Mouse (Mus musculus): ENCODE data around the gene Prmt3. TPM values are rescaled to one million over a fixed set of nuclear protein-coding genes. Genes with fewer than 3 reads are reported as not detected.

Prmt3 gene
- polyA plus RNA-seq, 2 experiments, result 35.6 to 50.4 TPM

DNA sequence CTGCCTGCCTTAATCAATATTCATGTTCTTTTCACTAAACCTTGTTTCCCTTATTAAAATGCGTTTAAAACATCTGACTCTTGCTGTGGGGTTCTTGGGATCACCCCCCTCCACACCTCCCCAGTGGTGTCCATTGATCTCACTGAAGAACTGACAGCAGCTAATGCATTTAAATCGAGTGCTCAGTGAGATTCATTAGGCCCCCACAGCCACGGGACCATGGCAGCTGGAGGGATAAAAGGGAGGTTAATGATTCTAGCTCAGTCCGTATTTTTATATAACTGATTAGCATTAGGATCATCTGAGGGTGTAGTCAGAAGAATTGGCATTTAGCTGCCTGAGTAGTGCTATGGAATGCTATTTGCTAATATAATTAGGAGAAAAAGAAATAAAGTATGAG is 41.2 kb downstream of the Prmt3 start:
- no peaks in the 10 kb centered on the region for H3K4me1 ChIP-seq (ENCODE audit: control insufficient read depth, insufficient read depth, low read length)
- no peaks in the 10 kb centered on the region for H3K27me3 ChIP-seq (ENCODE audit: control insufficient read depth, insufficient read depth, low read length)
- no peak for DNase-seq (ENCODE audit: low spot score)
- H3K36me3 ChIP-seq (ENCODE audit: control insufficient read depth, insufficient read depth, low read length), result peaks cover 8% of the 10 kb centered on the region
- no peak overlapping the region for H3K4me2 ChIP-seq (replicated peaks; ENCODE audit: low read depth, low read length, severe bottlenecking)
- WGBS, result 39% methylated on average over 4 of the region's 4 CpGs
- no peak overlapping the region for H3K9ac ChIP-seq (ENCODE audit: low read depth, low read length, severe bottlenecking)
- TF ChIP-seq POLR2A (IDR thresholded peaks at IDR 0.05; ENCODE audit: borderline replicate concordance, extremely low read depth, insufficient read depth, insufficient read length), result no peak
- H3K9me3 ChIP-seq (ENCODE audit: control insufficient read depth, low read length), result no peaks in the 10 kb centered on the region
- no peak overlapping the region for H3K4me3 ChIP-seq (replicated peaks; ENCODE audit: low read length)
- no peak overlapping the region for H3K27ac ChIP-seq (replicated peaks; ENCODE audit: low read depth, low read length)
- no peak for ATAC-seq (ENCODE audit: low FRiP score, low read depth)

DNA sequence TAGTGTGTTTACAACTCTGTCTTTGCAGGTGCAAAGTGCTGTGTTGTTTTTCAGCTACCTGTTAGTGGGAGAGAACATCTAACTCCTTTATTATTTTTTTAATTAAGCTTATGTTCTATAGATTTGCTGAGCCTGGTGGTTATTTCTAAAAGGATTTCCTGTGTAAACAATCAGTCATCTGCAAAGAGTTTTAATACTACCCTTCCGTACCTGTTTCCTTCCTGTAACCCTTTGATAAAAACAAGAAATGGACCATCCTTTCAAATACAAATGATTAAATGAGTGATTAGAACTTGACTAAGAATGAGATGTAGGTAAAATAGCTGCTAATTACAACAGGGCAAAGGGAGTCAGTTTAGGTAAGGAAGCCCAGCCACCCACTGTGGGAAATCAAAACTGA is 43.2 kb downstream of the Prmt3 start:
- no peaks in the 10 kb centered on the region for H3K4me1 ChIP-seq (ENCODE audit: control insufficient read depth, insufficient read depth, low read length)
- H3K4me2 ChIP-seq (replicated peaks; ENCODE audit: low read depth, low read length, severe bottlenecking), result no peak overlapping the region
- H3K36me3 ChIP-seq (ENCODE audit: control insufficient read depth, insufficient read depth, low read length), result peaks cover 8% of the 10 kb centered on the region
- DNase-seq (ENCODE audit: low spot score), result no peak
- no peak for ATAC-seq (ENCODE audit: low FRiP score, low read depth)
- WGBS, result 87% methylated on average over 1 of the region's 1 CpGs
- no peak for TF ChIP-seq POLR2A (IDR thresholded peaks at IDR 0.05; ENCODE audit: borderline replicate concordance, extremely low read depth, insufficient read depth, insufficient read length)
- H3K9ac ChIP-seq (ENCODE audit: low read depth, low read length, severe bottlenecking), result no peak overlapping the region
- H3K27ac ChIP-seq (replicated peaks; ENCODE audit: low read depth, low read length), result no peak overlapping the region
- no peaks in the 10 kb centered on the region for H3K27me3 ChIP-seq (ENCODE audit: control insufficient read depth, insufficient read depth, low read length)
- no peaks in the 10 kb centered on the region for H3K9me3 ChIP-seq (ENCODE audit: control insufficient read depth, low read length)
- H3K4me3 ChIP-seq (replicated peaks; ENCODE audit: low read length), result no peak overlapping the region

DNA sequence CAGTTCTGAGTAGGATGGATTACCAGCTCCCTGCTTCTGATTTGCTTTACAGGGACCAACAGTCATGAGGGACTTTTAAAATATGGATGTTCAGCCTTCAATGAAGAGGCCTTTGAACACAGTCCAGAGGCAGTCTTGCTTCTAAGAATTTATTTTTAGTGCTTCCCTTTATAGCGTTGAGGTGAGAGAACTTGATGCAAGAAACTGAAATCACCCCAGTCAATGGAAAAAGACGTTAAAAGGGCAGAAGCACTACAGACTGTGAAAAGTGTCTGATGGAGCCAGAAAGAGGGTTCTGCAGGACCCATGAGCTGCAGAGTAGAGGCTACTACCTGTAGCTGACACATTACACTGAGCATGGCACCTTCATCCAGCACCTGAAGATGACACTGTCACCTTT is 43.9 kb downstream of the Prmt3 start:
- Histone ChIP-seq H3K9me3 (ENCODE audit: control insufficient read depth, low read length) (no peaks in the 10 kb centered on the region), H3K4me1 (ENCODE audit: control insufficient read depth, insufficient read depth, low read length) (no peaks in the 10 kb centered on the region), H3K4me2 (replicated peaks; ENCODE audit: low read depth, low read length, severe bottlenecking) (no peak overlapping the region), H3K36me3 (ENCODE audit: control insufficient read depth, insufficient read depth, low read length) (peaks cover 13% of the 10 kb centered on the region), H3K4me3 (replicated peaks; ENCODE audit: low read length) (no peak overlapping the region), H3K9ac (ENCODE audit: low read depth, low read length, severe bottlenecking) (no peak overlapping the region), H3K27ac (replicated peaks; ENCODE audit: low read depth, low read length) (no peak overlapping the region), H3K27me3 (ENCODE audit: control insufficient read depth, insufficient read depth, low read length) (no peaks in the 10 kb centered on the region)
- 52% methylated on average over 2 of the region's 2 CpGs for WGBS
- no peak for ATAC-seq (ENCODE audit: low FRiP score, low read depth)
- peak; percentile 14 for DNase-seq (ENCODE audit: low spot score)
- no peak for TF ChIP-seq POLR2A (IDR thresholded peaks at IDR 0.05; ENCODE audit: borderline replicate concordance, extremely low read depth, insufficient read depth, insufficient read length)

DNA sequence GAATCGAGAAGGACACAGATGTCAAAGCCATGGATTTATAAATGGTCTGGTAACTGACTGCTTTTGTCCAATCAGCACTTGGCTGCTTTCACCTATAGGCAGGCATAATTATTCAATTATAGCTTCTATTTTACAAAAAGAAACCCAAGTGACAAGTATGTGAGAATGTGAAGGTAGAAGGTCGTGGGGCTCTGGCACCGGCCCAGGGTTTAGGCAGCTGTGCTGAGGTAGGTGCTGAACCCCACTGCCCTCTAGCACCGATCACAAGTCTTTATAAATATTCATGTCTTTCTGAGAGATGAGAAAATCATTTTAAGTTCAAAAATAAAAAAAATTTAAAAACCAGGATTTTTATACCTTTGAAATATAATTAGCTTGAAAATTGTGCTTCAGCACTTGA is 45.4 kb downstream of the Prmt3 start:
- peaks cover 21% of the 10 kb centered on the region for H3K36me3 ChIP-seq (ENCODE audit: control insufficient read depth, insufficient read depth, low read length)
- no peak overlapping the region for H3K9ac ChIP-seq (ENCODE audit: low read depth, low read length, severe bottlenecking)
- H3K9me3 ChIP-seq (ENCODE audit: control insufficient read depth, low read length), result no peaks in the 10 kb centered on the region
- no peaks in the 10 kb centered on the region for H3K27me3 ChIP-seq (ENCODE audit: control insufficient read depth, insufficient read depth, low read length)
- H3K27ac ChIP-seq (replicated peaks; ENCODE audit: low read depth, low read length), result no peak overlapping the region
- no peaks in the 10 kb centered on the region for H3K4me1 ChIP-seq (ENCODE audit: control insufficient read depth, insufficient read depth, low read length)
- TF ChIP-seq POLR2A (IDR thresholded peaks at IDR 0.05; ENCODE audit: borderline replicate concordance, extremely low read depth, insufficient read depth, insufficient read length), result no peak
- ATAC-seq (ENCODE audit: low FRiP score, low read depth) (no peak), DNase-seq (ENCODE audit: low spot score) (no peak)
- no peak overlapping the region for H3K4me2 ChIP-seq (replicated peaks; ENCODE audit: low read depth, low read length, severe bottlenecking)
- H3K4me3 ChIP-seq (replicated peaks; ENCODE audit: low read length), result no peak overlapping the region
- 86% methylated on average over 4 of the region's 4 CpGs for WGBS

DNA sequence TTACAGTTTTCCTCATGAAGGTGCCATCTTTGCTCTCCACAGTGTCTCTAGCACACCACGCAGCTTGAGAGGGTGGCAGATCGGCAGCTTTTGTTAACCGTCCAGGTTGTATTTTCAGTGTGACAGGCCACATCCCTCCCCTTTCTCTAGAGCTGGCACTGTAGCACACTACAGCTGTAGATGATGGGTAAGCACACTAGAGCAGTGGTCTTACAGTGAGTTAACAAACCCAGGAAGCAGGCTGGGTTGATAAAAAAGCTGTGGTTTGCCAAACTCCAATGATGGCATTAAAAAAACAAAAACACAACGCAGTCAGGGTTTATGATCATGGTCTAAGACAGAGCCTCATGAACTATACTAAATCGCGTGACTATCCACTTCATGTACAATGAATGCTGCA is 45.9 kb downstream of the Prmt3 start:
- no peak overlapping the region for H3K9ac ChIP-seq (ENCODE audit: low read depth, low read length, severe bottlenecking)
- TF ChIP-seq POLR2A (IDR thresholded peaks at IDR 0.05; ENCODE audit: borderline replicate concordance, extremely low read depth, insufficient read depth, insufficient read length), result no peak
- no peaks in the 10 kb centered on the region for H3K27me3 ChIP-seq (ENCODE audit: control insufficient read depth, insufficient read depth, low read length)
- H3K36me3 ChIP-seq (ENCODE audit: control insufficient read depth, insufficient read depth, low read length), result peaks cover 23% of the 10 kb centered on the region
- H3K27ac ChIP-seq (replicated peaks; ENCODE audit: low read depth, low read length), result no peak overlapping the region
- 90% methylated on average over 6 of the region's 6 CpGs for WGBS
- no peaks in the 10 kb centered on the region for H3K4me1 ChIP-seq (ENCODE audit: control insufficient read depth, insufficient read depth, low read length)
- no peak overlapping the region for H3K4me2 ChIP-seq (replicated peaks; ENCODE audit: low read depth, low read length, severe bottlenecking)
- DNase-seq (ENCODE audit: low spot score), result no peak
- H3K9me3 ChIP-seq (ENCODE audit: control insufficient read depth, low read length), result no peaks in the 10 kb centered on the region
- H3K4me3 ChIP-seq (replicated peaks; ENCODE audit: low read length), result no peak overlapping the region
- no peak for ATAC-seq (ENCODE audit: low FRiP score, low read depth)

DNA sequence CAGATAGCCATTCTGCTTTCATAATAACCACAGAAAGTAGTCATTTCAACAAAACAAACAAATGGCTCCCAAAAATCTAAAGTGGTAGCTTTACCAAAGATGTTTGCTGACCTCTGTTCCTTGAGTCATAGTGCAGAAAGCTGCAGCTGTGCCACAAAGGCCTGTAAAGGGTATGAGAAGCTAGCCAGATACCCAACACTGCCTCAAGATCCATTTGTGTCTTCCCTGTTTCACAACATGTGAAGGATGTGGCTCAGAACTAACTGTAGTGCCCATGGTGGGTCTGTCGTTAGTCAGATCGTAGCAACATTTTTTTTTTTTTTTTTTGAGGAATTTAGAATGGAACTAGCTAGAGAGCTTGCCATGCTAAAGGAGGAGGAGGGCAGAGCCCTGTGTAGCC is 46.4 kb downstream of the Prmt3 start:
- H3K27ac ChIP-seq (replicated peaks; ENCODE audit: low read depth, low read length), result no peak overlapping the region
- no peaks in the 10 kb centered on the region for H3K27me3 ChIP-seq (ENCODE audit: control insufficient read depth, insufficient read depth, low read length)
- ATAC-seq (ENCODE audit: low FRiP score, low read depth) (no peak), DNase-seq (ENCODE audit: low spot score) (no peak)
- H3K9ac ChIP-seq (ENCODE audit: low read depth, low read length, severe bottlenecking), result no peak overlapping the region
- H3K9me3 ChIP-seq (ENCODE audit: control insufficient read depth, low read length), result no peaks in the 10 kb centered on the region
- H3K36me3 ChIP-seq (ENCODE audit: control insufficient read depth, insufficient read depth, low read length), result peaks cover 29% of the 10 kb centered on the region
- H3K4me3 ChIP-seq (replicated peaks; ENCODE audit: low read length), result no peak overlapping the region
- TF ChIP-seq POLR2A (IDR thresholded peaks at IDR 0.05; ENCODE audit: borderline replicate concordance, extremely low read depth, insufficient read depth, insufficient read length), result no peak
- no peak overlapping the region for H3K4me2 ChIP-seq (replicated peaks; ENCODE audit: low read depth, low read length, severe bottlenecking)
- H3K4me1 ChIP-seq (ENCODE audit: control insufficient read depth, insufficient read depth, low read length), result no peaks in the 10 kb centered on the region
- WGBS, result 73% methylated on average over 2 of the region's 2 CpGs
